Mouse (Mus musculus): Measurements from ENCODE around the gene Kif19a. TPM values are rescaled to one million over a fixed set of nuclear protein-coding genes. Genes with fewer than 3 reads are reported as not detected.

Gene Kif19a
- polyA plus RNA-seq, 1 experiment from 2014 or later = 0.15 TPM

- peak overlapping the region; percentile 11 for H3K27ac ChIP-seq
- H3K4me1 ChIP-seq = peaks cover 35% of the 10 kb centered on the region
- peak overlapping the region; percentile 33 for H3K4me3 ChIP-seq
- H3K27me3 ChIP-seq = peaks cover 54% of the 10 kb centered on the region
- H3K4me2 ChIP-seq = peak overlapping the region; percentile 63
- no peak overlapping the region for H3K9ac ChIP-seq
- ATAC-seq (ENCODE audit: insufficient number of reproducible peaks, low FRiP score, low TSS enrichment, low read depth) = peak; percentile 73
- 3% methylated on average over 7 of the region's 7 CpGs for WGBS
- no peaks in the 10 kb centered on the region for H3K9me3 ChIP-seq
- H3K36me3 ChIP-seq = no peaks in the 10 kb centered on the region
These were observed 30.1 kb downstream of the Kif19a start for GRCm38 (mm10) chr11:114795231-114795746.

- ATAC-seq (ENCODE audit: insufficient number of reproducible peaks, low FRiP score, low TSS enrichment, low read depth) = no peak
- WGBS = 8% methylated on average over 4 of the region's 4 CpGs
- no peaks in the 10 kb centered on the region for H3K36me3 ChIP-seq
These were observed 30.7 kb downstream of the Kif19a start, which contains the start of gene Btbd17 for GRCm38 (mm10) chr11:114795848-114796322. Btbd17 (minus strand) TSS chr11:114795945.

GRCm38 (mm10) chr11:114797176-114797575 is 32.0 kb downstream of the Kif19a start:
- 85% methylated on average over 7 of the region's 7 CpGs for WGBS

More at GRCm38 (mm10) chr11:114795848-114796322, 30.7 kb downstream of the Kif19a start, which contains the start of gene Btbd17:
- Histone ChIP-seq H3K27ac (peak within 1 kb of the TSS; percentile 11), H3K27me3 (peaks cover 48% of the 10 kb centered on the region), H3K9me3 (no peaks in the 10 kb centered on the region), H3K4me2 (peak within 1 kb of the TSS; percentile 63), H3K4me1 (peaks cover 33% of the 10 kb centered on the region), H3K9ac (no peak within 1 kb of the TSS), H3K4me3 (peak within 1 kb of the TSS; percentile 33)

GRCm38 (mm10) chr11:114797981-114798380 is 32.8 kb downstream of the Kif19a start:
- Histone ChIP-seq H3K36me3 (no peaks in the 10 kb centered on the region), H3K27ac (no peak overlapping the region), H3K4me3 (no peak overlapping the region), H3K9ac (no peak overlapping the region), H3K9me3 (no peaks in the 10 kb centered on the region), H3K27me3 (peaks cover 27% of the 10 kb centered on the region), H3K4me1 (peaks cover 23% of the 10 kb centered on the region), H3K4me2 (no peak overlapping the region)
- WGBS = 77% methylated on average over 3 of the region's 3 CpGs
- no peak for ATAC-seq (ENCODE audit: insufficient number of reproducible peaks, low FRiP score, low TSS enrichment, low read depth)

More at GRCm38 (mm10) chr11:114797176-114797575, 32.0 kb downstream of the Kif19a start:
- Histone ChIP-seq H3K4me2 (no peak overlapping the region), H3K4me1 (peaks cover 22% of the 10 kb centered on the region), H3K9me3 (no peaks in the 10 kb centered on the region), H3K27ac (no peak overlapping the region), H3K4me3 (no peak overlapping the region), H3K27me3 (peaks cover 35% of the 10 kb centered on the region), H3K9ac (no peak overlapping the region), H3K36me3 (no peaks in the 10 kb centered on the region)
- no peak for ATAC-seq (ENCODE audit: insufficient number of reproducible peaks, low FRiP score, low TSS enrichment, low read depth)

GRCm38 (mm10) chr11:114798624-114799023 is 33.4 kb downstream of the Kif19a start, which contains the start of gene Gpr142:
Gpr142 (plus strand) TSS chr11:114798924.
- Histone ChIP-seq H3K27me3 (peaks cover 21% of the 10 kb centered on the region), H3K9me3 (no peaks in the 10 kb centered on the region), H3K36me3 (no peaks in the 10 kb centered on the region), H3K9ac (no peak within 1 kb of the TSS), H3K4me2 (no peak within 1 kb of the TSS), H3K4me3 (no peak within 1 kb of the TSS), H3K4me1 (peaks cover 20% of the 10 kb centered on the region), H3K27ac (no peak within 1 kb of the TSS)
- ATAC-seq (ENCODE audit: insufficient number of reproducible peaks, low FRiP score, low TSS enrichment, low read depth) = no peak
- 94% methylated on average over 3 of the region's 3 CpGs for WGBS

GRCm38 (mm10) chr11:114801906-114802305 is 36.7 kb downstream of the Kif19a start:
- no peak overlapping the region for H3K27ac ChIP-seq
- H3K27me3 ChIP-seq = no peaks in the 10 kb centered on the region
- 92% methylated on average over 1 of the region's 1 CpGs for WGBS
- no peaks in the 10 kb centered on the region for H3K9me3 ChIP-seq
- no peak overlapping the region for H3K9ac ChIP-seq
- ATAC-seq (ENCODE audit: insufficient number of reproducible peaks, low FRiP score, low TSS enrichment, low read depth) = no peak
- no peak overlapping the region for H3K4me3 ChIP-seq
- peaks cover 6% of the 10 kb centered on the region; the same call in 1 of the 2 replicates for H3K4me1 ChIP-seq
- no peaks in the 10 kb centered on the region for H3K36me3 ChIP-seq
- H3K4me2 ChIP-seq = no peak overlapping the region

GRCm38 (mm10) chr11:114802540-114803267 is 37.5 kb downstream of the Kif19a start:
- no peak overlapping the region for H3K9ac ChIP-seq
- H3K27ac ChIP-seq = no peak overlapping the region
- no peak for ATAC-seq (ENCODE audit: insufficient number of reproducible peaks, low FRiP score, low TSS enrichment, low read depth)
- H3K4me2 ChIP-seq = no peak overlapping the region
- H3K9me3 ChIP-seq = no peaks in the 10 kb centered on the region
- no peaks in the 10 kb centered on the region for H3K27me3 ChIP-seq
- H3K4me3 ChIP-seq = no peak overlapping the region
- H3K4me1 ChIP-seq = peaks cover 13% of the 10 kb centered on the region
- 53% methylated on average over 15 of the region's 15 CpGs for WGBS
- no peaks in the 10 kb centered on the region for H3K36me3 ChIP-seq

GRCm38 (mm10) chr11:114803990-114804389 is 38.8 kb downstream of the Kif19a start:
- Histone ChIP-seq H3K27ac (no peak overlapping the region), H3K4me3 (no peak overlapping the region), H3K4me2 (no peak overlapping the region), H3K4me1 (peaks cover 13% of the 10 kb centered on the region), H3K9ac (no peak overlapping the region), H3K36me3 (no peaks in the 10 kb centered on the region), H3K27me3 (no peaks in the 10 kb centered on the region), H3K9me3 (no peaks in the 10 kb centered on the region)
- 67% methylated on average over 8 of the region's 8 CpGs for WGBS
- 0 out of 2 replicates have a peak, but pooled peaks have one; percentile 22 for ATAC-seq (ENCODE audit: insufficient number of reproducible peaks, low FRiP score, low TSS enrichment, low read depth)

GRCm38 (mm10) chr11:114807025-114807424 is 41.8 kb downstream of the Kif19a start:
- H3K27me3 ChIP-seq = no peaks in the 10 kb centered on the region
- H3K4me2 ChIP-seq = no peak overlapping the region
- H3K4me3 ChIP-seq = no peak overlapping the region
- no peak for ATAC-seq (ENCODE audit: insufficient number of reproducible peaks, low FRiP score, low TSS enrichment, low read depth)
- H3K36me3 ChIP-seq = no peaks in the 10 kb centered on the region
- WGBS = 80% methylated on average over 2 of the region's 2 CpGs
- no peak overlapping the region for H3K9ac ChIP-seq
- peaks cover 18% of the 10 kb centered on the region for H3K4me1 ChIP-seq
- no peak overlapping the region for H3K27ac ChIP-seq
- no peaks in the 10 kb centered on the region for H3K9me3 ChIP-seq

GRCm38 (mm10) chr11:114807686-114808427 is 42.7 kb downstream of the Kif19a start:
- WGBS = 44% methylated on average over 14 of the region's 14 CpGs
- H3K9me3 ChIP-seq = no peaks in the 10 kb centered on the region
- no peak overlapping the region for H3K4me2 ChIP-seq
- no peaks in the 10 kb centered on the region for H3K27me3 ChIP-seq
- ATAC-seq (ENCODE audit: insufficient number of reproducible peaks, low FRiP score, low TSS enrichment, low read depth) = no peak
- H3K36me3 ChIP-seq = no peaks in the 10 kb centered on the region
- no peak overlapping the region for H3K27ac ChIP-seq
- peaks cover 16% of the 10 kb centered on the region for H3K4me1 ChIP-seq
- no peak overlapping the region for H3K4me3 ChIP-seq
- no peak overlapping the region for H3K9ac ChIP-seq

GRCm38 (mm10) chr11:114809371-114809770 is 44.2 kb downstream of the Kif19a start:
- Histone ChIP-seq H3K27ac (no peak overlapping the region), H3K27me3 (no peaks in the 10 kb centered on the region), H3K4me2 (no peak overlapping the region), H3K9ac (no peak overlapping the region), H3K9me3 (no peaks in the 10 kb centered on the region), H3K36me3 (no peaks in the 10 kb centered on the region), H3K4me1 (peaks cover 17% of the 10 kb centered on the region), H3K4me3 (no peak overlapping the region)
- 87% methylated on average over 1 of the region's 1 CpGs for WGBS
- no peak for ATAC-seq (ENCODE audit: insufficient number of reproducible peaks, low FRiP score, low TSS enrichment, low read depth)

- Histone ChIP-seq H3K27me3 (no peaks in the 10 kb centered on the region), H3K27ac (no peak overlapping the region), H3K9ac (no peak overlapping the region), H3K4me2 (no peak overlapping the region), H3K4me1 (peaks cover 22% of the 10 kb centered on the region), H3K4me3 (no peak overlapping the region), H3K9me3 (no peaks in the 10 kb centered on the region), H3K36me3 (no peaks in the 10 kb centered on the region)
- 5% methylated on average over 4 of the region's 4 CpGs for WGBS
- ATAC-seq (ENCODE audit: insufficient number of reproducible peaks, low FRiP score, low TSS enrichment, low read depth) = no peak
These were observed 45.2 kb downstream of the Kif19a start for GRCm38 (mm10) chr11:114810344-114810743.

All from limb, embryonic 15.5 days (tissue).